Mouse (Mus musculus) adrenal gland, adult 18-20 months (tissue): ENCODE measurements around the gene Spo11. TPM values are rescaled to one million over a fixed set of nuclear protein-coding genes. Genes with fewer than 3 reads are reported as not detected.

Experiments used
- DNase-seq, 2 experiments: peaks; one replicate each; pipeline ENCODE4 v3.0.0; 2021 to 2022; ENCODE audit warnings: low spot score in 2 of 2
- total RNA-seq, 2 experiments: library from RNA; stranded (reverse); gene quantifications; 1 replicate in 1 of 2; 2 replicates in 1 of 2; pipeline ENCODE4 v1.2.3; 2021

Spo11 gene
- total RNA-seq, 2 experiments from 2014 or later, result not detected

GRCm38 (mm10) chr2:173027824-173028495 lies 50.5 kb downstream of the Spo11 start:
- no peak for DNase-seq

- DNase-seq, result no peak
Observed at GRCm38 (mm10) chr2:173028508-173029031, 51.1 kb downstream of the Spo11 start.

DNA sequence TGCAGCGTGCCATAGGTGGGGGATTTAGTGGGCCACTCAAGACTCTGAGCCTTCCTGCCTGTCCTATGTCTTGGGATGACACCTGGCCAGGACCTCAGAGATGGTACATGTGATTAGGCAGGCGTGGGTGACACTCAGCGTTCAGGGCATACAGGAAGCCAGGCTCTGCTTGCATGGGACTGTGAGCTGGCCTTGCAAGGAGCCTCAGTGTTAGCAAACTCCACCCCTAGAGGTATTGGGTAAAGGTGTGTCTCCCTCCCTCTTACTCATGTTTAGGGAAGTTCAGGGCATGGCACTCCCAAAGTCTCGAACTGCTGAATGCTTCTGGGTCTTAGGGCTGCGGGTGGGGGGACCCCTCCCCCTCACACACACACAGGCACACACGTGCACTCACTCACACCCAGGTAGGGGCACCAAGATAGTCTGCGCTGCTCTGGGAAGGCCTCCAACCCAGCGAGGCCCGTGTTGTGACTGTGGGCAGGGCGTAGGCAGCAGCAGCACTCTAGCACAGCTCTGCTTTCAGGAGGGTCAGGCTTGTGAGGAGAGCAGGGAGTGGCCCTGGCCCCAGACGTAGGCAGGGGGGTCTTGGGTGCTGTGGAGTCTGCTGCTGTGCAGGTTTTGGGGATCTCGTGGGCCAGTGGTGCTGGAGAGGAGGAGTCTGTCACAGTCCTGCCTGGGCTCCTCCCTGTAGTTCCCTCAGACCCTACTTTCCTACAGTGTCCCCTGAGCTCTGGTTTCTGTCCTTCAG lies 53.3 kb downstream of the Spo11 start:
- DNase-seq, result no peak

- DNase-seq, result no peak
Observed at GRCm38 (mm10) chr2:173033531-173033930, 56.0 kb downstream of the Spo11 start.

DNA sequence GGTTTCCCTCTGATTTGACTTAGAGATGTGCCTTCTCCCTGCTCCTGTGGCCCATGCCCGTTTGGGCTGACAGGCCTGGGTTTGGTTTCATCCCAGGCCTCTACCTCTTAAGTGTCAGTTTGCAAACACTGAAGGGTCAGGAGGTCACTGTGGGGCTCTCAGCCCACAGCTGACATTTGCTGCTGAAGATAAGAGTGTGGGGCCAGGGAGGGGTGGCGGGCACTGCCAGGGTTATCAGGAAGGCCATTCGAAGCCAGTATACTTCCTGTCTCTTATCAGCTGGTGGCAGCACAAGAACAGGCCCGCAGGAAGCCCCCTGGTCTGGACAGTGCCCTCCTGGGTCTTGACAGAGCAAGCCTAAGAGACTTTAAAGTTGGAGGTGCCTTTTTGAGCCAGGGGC lies 57.5 kb downstream of the Spo11 start:
- no peak for DNase-seq

DNA sequence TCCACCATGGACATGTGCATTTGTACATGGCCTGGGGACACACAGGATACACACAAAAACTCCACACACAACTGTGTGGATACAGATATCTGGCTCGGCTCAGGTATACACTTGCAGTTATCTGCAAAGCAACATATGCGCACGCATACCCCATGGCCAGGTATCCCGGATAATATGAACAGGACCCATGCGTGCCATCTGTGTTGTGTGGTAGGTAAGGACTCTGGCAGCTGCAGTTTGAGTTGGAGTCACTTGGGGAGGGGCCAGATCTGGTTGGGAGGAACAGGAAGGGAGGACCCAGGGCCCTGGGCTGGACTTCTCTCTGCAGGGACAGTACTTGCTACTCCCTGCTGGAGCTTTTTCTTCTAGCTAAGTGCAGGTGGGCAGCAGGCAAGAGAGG lies 58.2 kb downstream of the Spo11 start:
- no peak for DNase-seq

GRCm38 (mm10) chr2:173036055-173036454 lies 58.6 kb downstream of the Spo11 start:
- no peak for DNase-seq

GRCm38 (mm10) chr2:173036611-173037010 lies 59.1 kb downstream of the Spo11 start:
- DNase-seq, result no peak

- no peak for DNase-seq
Observed at GRCm38 (mm10) chr2:173037347-173037746, 59.8 kb downstream of the Spo11 start.

GRCm38 (mm10) chr2:173037827-173038607 lies 60.5 kb downstream of the Spo11 start:
- no peak for DNase-seq

DNA sequence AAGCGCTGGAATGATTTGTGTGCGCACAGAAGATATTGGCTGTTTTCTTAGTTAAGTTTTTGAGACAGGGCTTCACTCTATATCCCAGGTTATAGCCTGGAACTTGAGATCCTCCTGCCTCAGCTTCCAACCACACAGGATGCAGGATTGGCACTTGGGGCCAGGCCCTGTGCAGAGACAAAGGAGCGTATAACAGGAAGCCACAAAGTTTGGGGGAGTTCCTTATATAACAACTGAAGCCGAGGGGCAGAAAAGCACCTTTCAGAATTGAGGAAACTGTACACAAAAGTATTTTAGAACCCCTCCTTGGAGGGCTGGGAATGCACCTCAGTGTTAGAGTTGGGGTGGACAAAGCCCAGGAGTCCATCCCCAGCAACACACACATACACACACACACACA lies 61.5 kb downstream of the Spo11 start:
- no peak for DNase-seq

DNA sequence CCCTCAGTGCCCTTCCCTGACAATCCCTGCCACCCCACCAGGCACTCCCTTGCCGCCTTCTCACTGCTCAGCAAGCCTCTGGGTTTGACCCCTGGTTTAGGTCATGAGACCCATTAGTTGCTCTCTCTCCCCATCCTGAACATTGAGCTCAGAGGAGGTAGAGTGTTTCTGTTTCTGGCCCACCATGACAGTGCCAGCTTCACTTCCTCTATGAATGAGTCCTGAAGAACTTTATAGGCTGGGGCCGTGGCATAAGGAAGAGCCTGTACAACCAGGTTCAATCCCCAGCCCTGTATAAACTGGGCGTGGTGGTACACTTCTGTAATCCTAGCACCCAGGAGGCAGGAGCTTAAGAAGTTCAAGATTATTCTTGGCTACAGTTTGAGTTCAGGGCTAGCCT lies 63.3 kb downstream of the Spo11 start:
- no peak for DNase-seq

GRCm38 (mm10) chr2:173041242-173041641 lies 63.7 kb downstream of the Spo11 start:
- DNase-seq, result no peak

- DNase-seq, result no peak
Observed at GRCm38 (mm10) chr2:173041893-173042292, 64.4 kb downstream of the Spo11 start.

- no peak for DNase-seq
Observed at GRCm38 (mm10) chr2:173042504-173043162, 65.1 kb downstream of the Spo11 start.

Other genes starting within 250 kb of the Spo11 start
- gene Bmp7, start 37.4 kb upstream of the Spo11 start, total RNA-seq, result 10 to 100 TPM; 33.4 to 55.2 TPM
- gene Rae1, start 22.4 kb downstream of the Spo11 start, total RNA-seq, result 10 to 100 TPM; 54.5 to 67.4 TPM
- gene Rbm38, start 42.8 kb downstream of the Spo11 start, total RNA-seq, result 10 to 100 TPM; 14.8 to 21.2 TPM
- not detected for gene Ctcfl, start 141.8 kb downstream of the Spo11 start, total RNA-seq
- 1,000 to 10,000 TPM in 1 of 2 experiments, 100 to 1,000 TPM in 1; 776 to 1,425 TPM for gene Pck1, start 175.3 kb downstream of the Spo11 start, total RNA-seq
- 1 to 10 TPM; 2.7 to 3.5 TPM for gene Zbp1, start 241.2 kb downstream of the Spo11 start, total RNA-seq